Mouse (Mus musculus) left cerebral cortex, adult 11 months (tissue): ENCODE results near the gene Sycp3.
"Not testable (repeated sequence)": the region's sequence is repeated elsewhere in the genome, so short reads cannot be mapped to it uniquely, and the experiment has no call there.

Experiments used
- DNase-seq: peaks from one replicate; pipeline ENCODE4 v3.0.0; 2022; ENCODE audit warnings: low spot score

Gene Sycp3

GRCm38 (mm10) chr10:88459502-88459992 lies at the start of gene Sycp3:
TSS of gene Sycp3 (plus strand) at chr10:88459569.
- no peak for DNase-seq

- no peak for DNase-seq
These were observed 49.6 kb upstream of the Sycp3 start for GRCm38 (mm10) chr10:88409751-88410150.

- DNase-seq, result no peak
These were observed 46.9 kb upstream of the Sycp3 start for GRCm38 (mm10) chr10:88412290-88412995.

GRCm38 (mm10) chr10:88417686-88418085 lies 41.7 kb upstream of the Sycp3 start:
- no peak for DNase-seq

- DNase-seq, result no peak
These were observed 39.2 kb upstream of the Sycp3 start for GRCm38 (mm10) chr10:88420141-88420541.

- DNase-seq, result no peak
These were observed 38.5 kb upstream of the Sycp3 start for GRCm38 (mm10) chr10:88420655-88421435.

GRCm38 (mm10) chr10:88426158-88426816 lies 33.1 kb upstream of the Sycp3 start:
- peak; percentile 35 for DNase-seq

- no peak for DNase-seq
These were observed 32.5 kb upstream of the Sycp3 start for GRCm38 (mm10) chr10:88426896-88427295.

- no peak for DNase-seq
These were observed 31.4 kb upstream of the Sycp3 start for GRCm38 (mm10) chr10:88427998-88428397.

GRCm38 (mm10) chr10:88441224-88441623 lies 18.1 kb upstream of the Sycp3 start:
- no peak for DNase-seq

GRCm38 (mm10) chr10:88451221-88451620 lies 8.1 kb upstream of the Sycp3 start:
- DNase-seq, result peak; percentile 19

- DNase-seq, result no peak
These were observed 7.4 kb upstream of the Sycp3 start for GRCm38 (mm10) chr10:88451990-88452389.

- no peak for DNase-seq
These were observed 1.6 kb upstream of the Sycp3 start for GRCm38 (mm10) chr10:88457816-88458215.

- no peak for DNase-seq
These were observed 902 bp downstream of the Sycp3 start for GRCm38 (mm10) chr10:88460122-88460820.

- not testable (repeated sequence) for DNase-seq
These were observed 23.5 kb downstream of the Sycp3 start for GRCm38 (mm10) chr10:88482866-88483265.

- DNase-seq, result no peak
These were observed 29.3 kb downstream of the Sycp3 start for GRCm38 (mm10) chr10:88488629-88489028.

GRCm38 (mm10) chr10:88491632-88492031 lies 32.3 kb downstream of the Sycp3 start:
- DNase-seq, result no peak

GRCm38 (mm10) chr10:88492658-88493057 lies 33.3 kb downstream of the Sycp3 start:
- no peak for DNase-seq

- DNase-seq, result no peak
These were observed 35.7 kb downstream of the Sycp3 start for GRCm38 (mm10) chr10:88494959-88495587.

GRCm38 (mm10) chr10:88496864-88497564 lies 37.6 kb downstream of the Sycp3 start:
- no peak for DNase-seq

- DNase-seq, result no peak
These were observed 40.6 kb downstream of the Sycp3 start for GRCm38 (mm10) chr10:88499993-88500392.
